Mouse (Mus musculus) CH12.LX (cell line): ENCODE data around the gene Efemp2.

Experiments
- CTCF ChIP-seq, 2 experiments: IDR thresholded peaks in 1 of 2; conservative IDR thresholded peaks in 1 of 2; 2 replicates each; pipeline ENCODE4 v1.5.1; 2011 to 2012; ENCODE audit warnings: low read depth in 2 of 2, low read length in 2 of 2, improper control_type of control experiment in 1 of 2, inconsistent platforms in 1 of 2, mild to moderate bottlenecking in 1 of 2, moderate library complexity in 1 of 2
- GABPA ChIP-seq: IDR thresholded peaks from 2 replicates; pipeline ENCODE4 v1.6.1; 2012; ENCODE audit warnings: low read depth, low read length, improper control_type of control experiment, inconsistent platforms; ENCODE audit not compliant: insufficient replicate concordance
- JUN ChIP-seq: IDR thresholded peaks from 2 replicates; pipeline ENCODE4 v1.6.1; 2011; ENCODE audit warnings: low read depth, mild to moderate bottlenecking, low read length, improper control_type of control experiment, moderate library complexity; ENCODE audit not compliant: insufficient read depth
- MAZ ChIP-seq: IDR thresholded peaks from 2 replicates; pipeline ENCODE4 v1.6.1; 2012; ENCODE audit warnings: low read depth, mild to moderate bottlenecking, inconsistent platforms, low read length, improper control_type of control experiment, moderate library complexity
- POLR2A ChIP-seq: IDR thresholded peaks from 2 replicates; pipeline ENCODE4 v1.6.1; 2011; ENCODE audit warnings: low read depth, mild to moderate bottlenecking, improper control_type of control experiment, low read length
- ZC3H11A ChIP-seq: IDR thresholded peaks from 2 replicates; pipeline ENCODE4 v1.6.1; 2012; ENCODE audit warnings: low read depth, mild to moderate bottlenecking, inconsistent platforms, low read length, improper control_type of control experiment

- TF ChIP-seq GABPA: no peak
- no peak for TF ChIP-seq POLR2A
- no peak for TF ChIP-seq ZC3H11A
- no peak for TF ChIP-seq MAZ
- no peak for TF ChIP-seq CTCF (conservative IDR thresholded peaks at IDR 0.05 in 1 of 2, IDR thresholded peaks at IDR 0.05 in 1 of 2; ENCODE audit: low read depth in 2 of 2, low read length in 2 of 2)
- TF ChIP-seq JUN: no peak
Observed at GRCm38 (mm10) chr19:5485371-5485770, 11.6 kb downstream of the Efemp2 start.
